Mouse (Mus musculus): ENCODE measurements at regions not wholly inside any gene's neighbourhood (a gene's known extent, or its start where the extent isn't known, plus 50 kb on each side); places are given as distances from the start of the nearest gene placed in this dataset.

- no peak overlapping the region for H3K4me3 ChIP-seq (ENCODE audit: low read depth, low read length)
- DNase-seq (ENCODE audit: low spot score) (no peak), ATAC-seq (no peak)
- H3K9ac ChIP-seq (replicated peaks; ENCODE audit: low read depth) = no peak overlapping the region
- H3K4me2 ChIP-seq (replicated peaks; ENCODE audit: low read depth, low read length) = no peak overlapping the region
- no peaks in the 10 kb centered on the region for H3K4me1 ChIP-seq (ENCODE audit: insufficient read depth, low read depth, low read length)
- WGBS = 68% methylated on average over 3 of the region's 3 CpGs
- H3K27me3 ChIP-seq (replicated peaks; ENCODE audit: insufficient read depth, low read length) = no peaks in the 10 kb centered on the region
- H3K27ac ChIP-seq (ENCODE audit: low read length) = no peak overlapping the region
- H3K36me3 ChIP-seq (ENCODE audit: insufficient read depth, low read length) = no peaks in the 10 kb centered on the region
- TF ChIP-seq CTCF (IDR thresholded peaks at IDR 0.05) (no peak), EP300 (IDR thresholded peaks at IDR 0.05) (no peak)
- no peaks in the 10 kb centered on the region for H3K9me3 ChIP-seq (ENCODE audit: low read length)
These were observed 65.9 kb upstream of the Vtcn1 start for GRCm38 (mm10) chr3:100759091-100759941.

GRCm38 (mm10) chr3:100754677-100755076 lies 69.4 kb upstream of the Man1a2 start:
- Histone ChIP-seq H3K4me3 (ENCODE audit: low read depth, low read length) (no peak overlapping the region), H3K9me3 (ENCODE audit: low read length) (no peaks in the 10 kb centered on the region), H3K4me2 (replicated peaks; ENCODE audit: low read depth, low read length) (no peak overlapping the region), H3K27ac (ENCODE audit: low read length) (no peak overlapping the region), H3K36me3 (ENCODE audit: insufficient read depth, low read length) (no peaks in the 10 kb centered on the region), H3K27me3 (replicated peaks; ENCODE audit: insufficient read depth, low read length) (no peaks in the 10 kb centered on the region), H3K9ac (replicated peaks; ENCODE audit: low read depth) (no peak overlapping the region), H3K4me1 (ENCODE audit: insufficient read depth, low read depth, low read length) (no peaks in the 10 kb centered on the region)
- no peak for TF ChIP-seq CTCF (IDR thresholded peaks at IDR 0.05)
- no peak for TF ChIP-seq EP300 (IDR thresholded peaks at IDR 0.05)
- WGBS = 87% methylated on average over 1 of the region's 1 CpGs
- ATAC-seq = no peak
- no peak for DNase-seq (ENCODE audit: low spot score)

- Histone ChIP-seq H3K9ac (replicated peaks; ENCODE audit: low read depth) (no peak overlapping the region), H3K36me3 (ENCODE audit: insufficient read depth, low read length) (no peaks in the 10 kb centered on the region), H3K27ac (ENCODE audit: low read length) (no peak overlapping the region), H3K4me2 (replicated peaks; ENCODE audit: low read depth, low read length) (no peak overlapping the region), H3K4me3 (ENCODE audit: low read depth, low read length) (no peak overlapping the region), H3K9me3 (ENCODE audit: low read length) (no peaks in the 10 kb centered on the region), H3K4me1 (ENCODE audit: insufficient read depth, low read depth, low read length) (no peaks in the 10 kb centered on the region), H3K27me3 (replicated peaks; ENCODE audit: insufficient read depth, low read length) (no peaks in the 10 kb centered on the region)
- no peak for TF ChIP-seq EP300 (IDR thresholded peaks at IDR 0.05)
- TF ChIP-seq CTCF (IDR thresholded peaks at IDR 0.05) = no peak
- 75% methylated on average over 1 of the region's 1 CpGs for WGBS
- no peak for ATAC-seq
- DNase-seq (ENCODE audit: low spot score) = no peak
These were observed 65.9 kb upstream of the Man1a2 start for GRCm38 (mm10) chr3:100751211-100751610.

- Histone ChIP-seq H3K27me3 (replicated peaks; ENCODE audit: insufficient read depth, low read length) (no peaks in the 10 kb centered on the region), H3K4me3 (ENCODE audit: low read depth, low read length) (no peak overlapping the region), H3K27ac (ENCODE audit: low read length) (no peak overlapping the region), H3K4me2 (replicated peaks; ENCODE audit: low read depth, low read length) (no peak overlapping the region), H3K36me3 (ENCODE audit: insufficient read depth, low read length) (no peaks in the 10 kb centered on the region), H3K4me1 (ENCODE audit: insufficient read depth, low read depth, low read length) (no peaks in the 10 kb centered on the region), H3K9ac (replicated peaks; ENCODE audit: low read depth) (no peak overlapping the region), H3K9me3 (ENCODE audit: low read length) (no peaks in the 10 kb centered on the region)
- TF ChIP-seq CTCF (IDR thresholded peaks at IDR 0.05) (no peak), EP300 (IDR thresholded peaks at IDR 0.05) (no peak)
- DNase-seq (ENCODE audit: low spot score) (no peak), ATAC-seq (no peak)
- 79% methylated on average over 6 of the region's 6 CpGs for WGBS
These were observed 63.4 kb upstream of the Man1a2 start for GRCm38 (mm10) chr3:100748727-100749126.

- Histone ChIP-seq H3K4me2 (replicated peaks; ENCODE audit: low read depth, low read length) (no peak overlapping the region), H3K27ac (ENCODE audit: low read length) (no peak overlapping the region), H3K27me3 (replicated peaks; ENCODE audit: insufficient read depth, low read length) (no peaks in the 10 kb centered on the region), H3K36me3 (ENCODE audit: insufficient read depth, low read length) (no peaks in the 10 kb centered on the region), H3K9ac (replicated peaks; ENCODE audit: low read depth) (no peak overlapping the region), H3K4me3 (ENCODE audit: low read depth, low read length) (no peak overlapping the region), H3K4me1 (ENCODE audit: insufficient read depth, low read depth, low read length) (no peaks in the 10 kb centered on the region), H3K9me3 (ENCODE audit: low read length) (no peaks in the 10 kb centered on the region)
- ATAC-seq (no peak), DNase-seq (ENCODE audit: low spot score) (no peak)
- WGBS = 83% methylated on average over 2 of the region's 2 CpGs
- no peak for TF ChIP-seq CTCF (IDR thresholded peaks at IDR 0.05)
- TF ChIP-seq EP300 (IDR thresholded peaks at IDR 0.05) = no peak
These were observed 63.0 kb upstream of the Man1a2 start for GRCm38 (mm10) chr3:100748309-100748691.

- no peak overlapping the region for H3K27ac ChIP-seq (ENCODE audit: low read length)
- no peak for ATAC-seq
These were observed 62.4 kb upstream of the Man1a2 start for GRCm38 (mm10) chr3:100747421-100748308.

More at GRCm38 (mm10) chr3:100747421-100748308, 62.4 kb upstream of the Man1a2 start:
- Histone ChIP-seq H3K9ac (replicated peaks; ENCODE audit: low read depth) (no peak overlapping the region), H3K9me3 (ENCODE audit: low read length) (no peaks in the 10 kb centered on the region), H3K4me2 (replicated peaks; ENCODE audit: low read depth, low read length) (no peak overlapping the region), H3K4me1 (ENCODE audit: insufficient read depth, low read depth, low read length) (no peaks in the 10 kb centered on the region), H3K36me3 (ENCODE audit: insufficient read depth, low read length) (no peaks in the 10 kb centered on the region), H3K4me3 (ENCODE audit: low read depth, low read length) (no peak overlapping the region), H3K27me3 (replicated peaks; ENCODE audit: insufficient read depth, low read length) (no peaks in the 10 kb centered on the region)
- no peak for DNase-seq (ENCODE audit: low spot score)
- TF ChIP-seq CTCF (IDR thresholded peaks at IDR 0.05) (no peak), EP300 (IDR thresholded peaks at IDR 0.05) (no peak)
- WGBS = 59% methylated on average over 15 of the region's 15 CpGs

Data from lung, postnatal 0 days (tissue).